Mouse (Mus musculus) limb, embryonic 14.5 days (tissue): ENCODE results near the gene Usb1. TPM values are rescaled to one million over a fixed set of nuclear protein-coding genes. Genes with fewer than 3 reads are reported as not detected.

Experiments used
- ATAC-seq: fragments of 200-750 bp; cut with Nextera tagmentation; 2 replicates; pipeline ENCODE4 v1.8.0; 2017; ENCODE audit warnings: low read depth, moderate number of reproducible peaks, moderate TSS enrichment; ENCODE audit not compliant: low FRiP score
- DNase-seq: peaks from one replicate; pipeline ENCODE4 v3.0.0-alpha.2; 2015; ENCODE audit warnings: low spot score
- H3K27ac ChIP-seq: fragments of 300-500 bp; sonication (generic); replicated peaks from 2 replicates; pipeline ENCODE4 v1.5.1; 2014; ENCODE audit warnings: low read depth, mild to moderate bottlenecking, low read length, moderate library complexity, mixed read lengths
- H3K27me3 ChIP-seq: fragments of 300-500 bp; sonication (generic); 2 replicates; pipeline ENCODE4 v1.6.1; 2014; ENCODE audit warnings: low read length, mixed read lengths; ENCODE audit not compliant: control insufficient read depth, insufficient read depth
- H3K36me3 ChIP-seq: fragments of 300-500 bp; sonication (generic); 2 replicates; pipeline ENCODE4 v1.6.1; 2014; ENCODE audit warnings: mild to moderate bottlenecking, low read length, moderate library complexity, mixed read lengths; ENCODE audit not compliant: control insufficient read depth, insufficient read depth
- H3K4me1 ChIP-seq: fragments of 300-500 bp; sonication (generic); 2 replicates; pipeline ENCODE4 v1.6.1; 2014; ENCODE audit warnings: antibody characterized with exemption, low read length, mixed read lengths; ENCODE audit not compliant: control insufficient read depth, insufficient read depth
- H3K4me2 ChIP-seq: fragments of 300-500 bp; sonication (generic); replicated peaks from 2 replicates; pipeline ENCODE4 v1.6.1; 2014; ENCODE audit warnings: low read depth, mild to moderate bottlenecking, low read length, moderate library complexity; ENCODE audit not compliant: severe bottlenecking
- H3K4me3 ChIP-seq: fragments of 300-500 bp; sonication (generic); replicated peaks from 2 replicates; pipeline ENCODE4 v1.5.1; 2014; ENCODE audit warnings: low read length
- H3K9ac ChIP-seq: fragments of 300-500 bp; sonication (generic); 2 replicates; pipeline ENCODE4 v1.6.1; 2014; ENCODE audit warnings: mild to moderate bottlenecking, low read depth, low read length, moderate library complexity; ENCODE audit not compliant: severe bottlenecking
- H3K9me3 ChIP-seq: fragments of 300-500 bp; sonication (generic); 2 replicates; pipeline ENCODE4 v1.6.1; 2016; ENCODE audit warnings: low read length; ENCODE audit not compliant: control insufficient read depth
- POLR2A ChIP-seq: fragments of 200-500 bp; IDR thresholded peaks from 2 replicates; pipeline ENCODE4 v1.8.0; 2012; ENCODE audit warnings: inconsistent platforms, mild to moderate bottlenecking, moderate library complexity, borderline replicate concordance; ENCODE audit not compliant: insufficient read depth, insufficient read length; ENCODE audit errors: extremely low read depth
- WGBS: fragments of 180-500 bp; shearing (Covaris S2); extraction: QIAGEN DNeasy Blood & Tissue Kit; methylation state at CpG from one replicate; pipeline ENCODE4 v1.1.7; 2014; 5-methylcytosine and 5-hydroxymethylcytosine counted together
- polyA plus RNA-seq, 2 experiments: library from polyadenylated mRNA; depleted of rRNA in 1 of 2; stranded (reverse) in 1 of 2; unstranded in 1 of 2; fragments of >200 nt; fragmentation: Nextera tagmentation in 1 of 2; extraction: Ambion mirVana in 1 of 2; gene quantifications; 2 replicates each; pipeline versions ENCODE4 v1.2.1 to v1.2.3; 2012 to 2014

Gene Usb1
- polyA plus RNA-seq, 2 experiments = 34.7 to 46.6 TPM

GRCm38 (mm10) chr8:95336363-95336762, 4.3 kb downstream of the Usb1 start:
- peaks cover 41% of the 10 kb centered on the region for H3K36me3 ChIP-seq
- no peaks in the 10 kb centered on the region for H3K9me3 ChIP-seq
- no peak for TF ChIP-seq POLR2A
- ATAC-seq (no peak), DNase-seq (no peak)
- H3K27ac ChIP-seq = no peak overlapping the region
- no peak overlapping the region for H3K4me3 ChIP-seq
- no peak overlapping the region for H3K9ac ChIP-seq
- H3K4me2 ChIP-seq = no peak overlapping the region
- no peaks in the 10 kb centered on the region for H3K27me3 ChIP-seq
- H3K4me1 ChIP-seq = no peaks in the 10 kb centered on the region

GRCm38 (mm10) chr8:95341721-95342120, 9.6 kb downstream of the Usb1 start:
- 68% methylated on average over 5 of the region's 5 CpGs for WGBS

GRCm38 (mm10) chr8:95344668-95345067, 12.6 kb downstream of the Usb1 start:
- Histone ChIP-seq H3K4me2 (no peak overlapping the region), H3K9me3 (no peaks in the 10 kb centered on the region), H3K36me3 (peaks cover 31% of the 10 kb centered on the region), H3K9ac (no peak overlapping the region), H3K4me1 (peaks cover 10% of the 10 kb centered on the region), H3K27ac (no peak overlapping the region), H3K27me3 (no peaks in the 10 kb centered on the region), H3K4me3 (no peak overlapping the region)
- WGBS = 80% methylated on average over 6 of the region's 6 CpGs
- no peak for ATAC-seq
- TF ChIP-seq POLR2A = no peak
- DNase-seq = no peak

More at GRCm38 (mm10) chr8:95341721-95342120, 9.6 kb downstream of the Usb1 start:
- ATAC-seq (no peak), DNase-seq (no peak)
- Histone ChIP-seq H3K4me3 (no peak overlapping the region), H3K27me3 (no peaks in the 10 kb centered on the region), H3K4me2 (no peak overlapping the region), H3K36me3 (peaks cover 52% of the 10 kb centered on the region), H3K9ac (no peak overlapping the region), H3K4me1 (no peaks in the 10 kb centered on the region), H3K27ac (no peak overlapping the region), H3K9me3 (no peaks in the 10 kb centered on the region)
- no peak for TF ChIP-seq POLR2A

GRCm38 (mm10) chr8:95346643-95347545, 14.8 kb downstream of the Usb1 start:
- DNase-seq (peak; percentile 89), ATAC-seq (peak; percentile 62)
- H3K4me1 ChIP-seq = peaks cover 14% of the 10 kb centered on the region
- no peak overlapping the region for H3K4me3 ChIP-seq
- H3K36me3 ChIP-seq = peaks cover 26% of the 10 kb centered on the region
- no peak overlapping the region for H3K27ac ChIP-seq
- H3K9me3 ChIP-seq = no peaks in the 10 kb centered on the region
- peaks cover 9% of the 10 kb centered on the region for H3K27me3 ChIP-seq
- no peak overlapping the region for H3K4me2 ChIP-seq
- no peak for TF ChIP-seq POLR2A
- H3K9ac ChIP-seq = no peak overlapping the region
- WGBS = 13% methylated on average over 8 of the region's 8 CpGs

DNA sequence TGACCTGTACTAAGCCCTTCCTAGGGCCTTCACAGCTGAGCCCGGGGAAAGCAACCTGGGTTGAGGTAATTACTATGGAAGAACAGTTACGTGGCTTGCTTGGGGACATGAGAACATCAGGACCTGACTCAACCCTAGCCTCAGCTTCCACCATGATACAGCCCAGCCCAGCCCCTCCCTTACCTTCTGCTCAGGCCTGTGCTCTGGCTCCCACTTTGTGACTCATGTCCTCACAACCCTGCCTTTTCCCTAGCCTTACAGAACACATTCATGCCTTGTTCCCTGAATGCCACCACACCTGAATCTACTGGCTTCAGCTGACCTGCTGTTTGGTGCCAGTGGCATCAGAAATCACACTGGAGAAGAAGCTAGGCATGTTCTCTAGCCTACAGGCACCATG, 16.3 kb downstream of the Usb1 start:
- peaks cover 12% of the 10 kb centered on the region for H3K27me3 ChIP-seq
- DNase-seq (no peak), ATAC-seq (no peak)
- H3K27ac ChIP-seq = no peak overlapping the region
- 77% methylated on average over 2 of the region's 2 CpGs for WGBS
- H3K4me1 ChIP-seq = peaks cover 16% of the 10 kb centered on the region
- no peak overlapping the region for H3K4me2 ChIP-seq
- no peak overlapping the region for H3K4me3 ChIP-seq
- no peak for TF ChIP-seq POLR2A
- H3K9ac ChIP-seq = no peak overlapping the region
- H3K9me3 ChIP-seq = no peaks in the 10 kb centered on the region
- peaks cover 18% of the 10 kb centered on the region for H3K36me3 ChIP-seq
